Mouse (Mus musculus): ENCODE measurements around the gene Iqcn. TPM values are rescaled to one million over a fixed set of nuclear protein-coding genes. Genes with fewer than 3 reads are reported as not detected.

Gene Iqcn
- polyA plus RNA-seq, 1 experiment from 2014 or later = 0.09 TPM

DNA sequence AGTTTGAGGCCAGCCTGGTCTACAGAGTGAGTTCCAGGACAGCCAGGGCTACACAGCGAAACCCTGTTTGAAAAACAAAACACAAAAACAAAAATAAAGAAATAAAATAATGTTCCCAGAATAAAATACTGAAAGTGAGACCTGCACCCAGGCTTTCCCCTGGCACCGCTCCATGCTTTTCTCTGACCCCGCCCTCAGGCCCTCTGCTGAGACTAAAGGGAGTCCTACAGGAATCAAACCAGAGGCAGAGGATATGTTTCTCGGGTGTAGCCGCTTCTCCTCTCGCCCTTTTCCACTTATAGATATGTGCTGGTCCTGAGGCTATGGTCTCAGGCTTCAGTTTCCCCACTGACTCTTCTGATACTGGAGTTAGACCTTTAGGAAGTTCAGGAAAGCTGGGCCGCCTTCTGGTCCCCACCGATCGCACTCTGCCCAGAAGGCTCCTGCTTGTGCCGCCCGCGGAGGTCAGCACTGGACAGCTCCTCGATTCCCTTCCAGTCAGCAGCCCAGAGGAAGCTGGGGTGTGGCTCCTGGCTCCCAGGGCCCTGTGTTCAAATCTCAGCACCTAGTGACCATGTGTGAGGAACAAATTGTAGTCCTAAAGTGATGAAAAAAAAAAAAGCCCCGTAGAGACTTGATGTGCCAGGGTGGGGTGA lies 22.7 kb downstream of the Iqcn start:
- Histone ChIP-seq H3K4me2 (no peak overlapping the region), H3K4me1 (replicated peaks) (peaks cover 6% of the 10 kb centered on the region), H3K9ac (no peak overlapping the region), H3K27ac (no peak overlapping the region), H3K9me3 (no peaks in the 10 kb centered on the region), H3K27me3 (peaks cover 52% of the 10 kb centered on the region), H3K4me3 (no peak overlapping the region), H3K36me3 (no peaks in the 10 kb centered on the region)
- no peak for ATAC-seq (ENCODE audit: low FRiP score)
- 32% methylated on average over 14 of the region's 14 CpGs for WGBS

DNA sequence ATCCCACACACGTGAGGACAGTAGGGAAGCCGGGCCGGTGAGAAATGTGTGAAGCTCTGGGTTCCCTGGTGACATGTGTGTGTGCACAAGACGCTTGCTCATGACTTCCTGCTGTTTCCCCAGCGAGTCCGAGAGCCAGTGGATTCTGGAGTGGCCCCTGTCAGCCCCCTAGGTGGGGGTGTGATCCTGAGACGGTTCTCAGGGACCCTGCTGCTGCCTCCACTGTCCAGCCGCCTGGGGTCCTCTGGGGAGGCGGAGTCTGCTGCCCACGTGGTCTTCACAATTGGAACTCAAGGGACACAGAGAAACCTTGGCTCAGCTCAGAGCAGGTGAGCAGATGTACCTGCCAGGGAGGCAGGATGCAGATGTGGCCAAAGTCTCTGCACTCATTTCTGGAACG lies 23.5 kb downstream of the Iqcn start:
- peaks cover 6% of the 10 kb centered on the region for H3K4me1 ChIP-seq (replicated peaks)
- no peaks in the 10 kb centered on the region for H3K9me3 ChIP-seq
- H3K27me3 ChIP-seq = peaks cover 59% of the 10 kb centered on the region
- H3K36me3 ChIP-seq = no peaks in the 10 kb centered on the region
- no peak overlapping the region for H3K9ac ChIP-seq
- H3K4me3 ChIP-seq = no peak overlapping the region
- H3K4me2 ChIP-seq = no peak overlapping the region
- ATAC-seq (ENCODE audit: low FRiP score) = no peak
- 51% methylated on average over 11 of the region's 11 CpGs for WGBS
- no peak overlapping the region for H3K27ac ChIP-seq

DNA sequence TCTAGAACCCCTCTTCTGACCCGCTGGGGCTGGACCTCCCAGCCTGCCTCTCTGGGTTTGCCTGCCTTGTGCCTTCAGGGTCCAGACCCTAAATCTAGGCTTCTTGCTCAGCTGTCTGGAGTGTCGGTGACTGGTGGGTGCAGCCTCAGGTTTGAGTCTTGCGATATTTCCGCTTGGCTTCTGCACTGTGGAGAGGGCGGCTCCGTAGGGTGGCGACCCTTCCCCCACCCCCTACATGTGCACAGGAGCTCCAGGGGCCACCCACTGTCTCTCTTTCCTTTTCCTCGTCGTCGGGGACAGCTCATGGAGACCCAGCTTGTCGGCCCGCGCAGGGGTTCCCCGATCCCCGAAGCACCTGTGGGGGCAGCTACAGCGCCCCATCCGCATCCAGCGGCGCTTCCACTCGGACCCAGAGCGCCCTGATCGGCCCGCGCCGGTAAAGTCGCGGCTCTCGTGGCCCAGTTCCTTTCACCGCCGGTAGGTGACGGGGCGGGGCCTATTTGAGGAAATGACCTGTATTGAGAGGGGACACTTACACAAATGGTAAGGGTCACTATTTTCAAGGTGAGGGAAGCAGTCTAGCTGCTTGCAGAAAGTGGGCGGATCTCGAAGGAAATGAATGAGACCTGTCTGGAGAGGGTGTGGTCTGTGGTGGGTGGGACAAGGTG lies 26.7 kb downstream of the Iqcn start:
- Histone ChIP-seq H3K4me3 (peak overlapping the region; percentile 26), H3K27ac (no peak overlapping the region), H3K27me3 (peaks cover 78% of the 10 kb centered on the region), H3K36me3 (no peaks in the 10 kb centered on the region), H3K4me1 (replicated peaks) (peaks cover 6% of the 10 kb centered on the region), H3K4me2 (peak overlapping the region; percentile 47), H3K9ac (peak overlapping the region; percentile 43; the same call in 1 of the 2 replicates), H3K9me3 (no peaks in the 10 kb centered on the region)
- peak; percentile 30; the same call in 1 of the 2 replicates for ATAC-seq (ENCODE audit: low FRiP score)
- WGBS = 7% methylated on average over 34 of the region's 34 CpGs

DNA sequence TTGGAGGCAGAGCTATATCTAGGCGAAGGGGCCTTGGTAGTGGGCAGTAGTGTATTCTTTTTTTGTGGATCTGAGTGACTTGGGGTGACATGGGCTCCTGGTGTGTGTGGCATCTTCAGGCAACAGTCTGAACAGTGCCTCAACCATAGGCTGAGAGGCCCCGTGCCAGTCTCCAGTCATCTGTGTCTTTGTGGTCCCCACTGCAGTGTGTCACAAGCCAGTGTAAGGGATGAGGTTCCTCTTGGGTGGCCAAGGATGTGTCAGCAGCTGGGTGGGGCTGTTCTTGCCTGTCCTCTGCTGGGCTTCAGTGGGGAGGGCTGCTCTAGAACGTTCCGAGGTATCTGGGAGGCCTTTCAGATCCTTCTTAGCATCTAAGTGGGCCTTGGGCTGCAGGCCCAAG lies 27.7 kb downstream of the Iqcn start:
- WGBS = 95% methylated on average over 4 of the region's 4 CpGs
- peaks cover 77% of the 10 kb centered on the region for H3K27me3 ChIP-seq
- no peak overlapping the region for H3K4me3 ChIP-seq
- no peak overlapping the region for H3K27ac ChIP-seq
- no peaks in the 10 kb centered on the region for H3K36me3 ChIP-seq
- ATAC-seq (ENCODE audit: low FRiP score) = no peak
- H3K4me2 ChIP-seq = no peak overlapping the region
- H3K9me3 ChIP-seq = no peaks in the 10 kb centered on the region
- peaks cover 6% of the 10 kb centered on the region for H3K4me1 ChIP-seq (replicated peaks)
- no peak overlapping the region for H3K9ac ChIP-seq

DNA sequence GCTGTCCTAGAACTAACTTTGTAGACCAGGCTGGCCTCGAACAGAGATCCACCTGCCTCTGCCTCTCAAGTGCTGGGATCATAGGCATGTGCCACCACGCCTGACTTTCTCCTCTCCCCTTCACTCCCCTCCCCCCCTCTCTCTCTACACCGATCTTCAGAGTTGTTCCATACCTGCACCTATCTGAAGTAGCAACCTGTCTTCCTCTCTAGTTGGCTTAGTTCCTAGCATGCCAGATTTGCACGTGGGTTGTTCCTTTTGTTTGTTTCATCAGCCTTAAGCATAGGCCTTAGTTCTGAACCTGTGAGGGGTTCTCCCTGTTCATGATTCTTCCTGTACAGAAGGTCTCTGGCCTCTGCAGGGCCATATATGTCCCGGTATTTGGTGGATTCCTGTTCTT lies 34.4 kb downstream of the Iqcn start:
- WGBS = 72% methylated on average over 5 of the region's 5 CpGs
- Histone ChIP-seq H3K36me3 (no peaks in the 10 kb centered on the region), H3K27me3 (peaks cover 46% of the 10 kb centered on the region), H3K9me3 (no peaks in the 10 kb centered on the region), H3K4me2 (no peak overlapping the region), H3K9ac (no peak overlapping the region), H3K4me1 (replicated peaks) (peaks cover under 1% of the 10 kb centered on the region; the same call in 1 of the 2 replicates), H3K4me3 (no peak overlapping the region), H3K27ac (no peak overlapping the region)
- ATAC-seq (ENCODE audit: low FRiP score) = no peak

DNA sequence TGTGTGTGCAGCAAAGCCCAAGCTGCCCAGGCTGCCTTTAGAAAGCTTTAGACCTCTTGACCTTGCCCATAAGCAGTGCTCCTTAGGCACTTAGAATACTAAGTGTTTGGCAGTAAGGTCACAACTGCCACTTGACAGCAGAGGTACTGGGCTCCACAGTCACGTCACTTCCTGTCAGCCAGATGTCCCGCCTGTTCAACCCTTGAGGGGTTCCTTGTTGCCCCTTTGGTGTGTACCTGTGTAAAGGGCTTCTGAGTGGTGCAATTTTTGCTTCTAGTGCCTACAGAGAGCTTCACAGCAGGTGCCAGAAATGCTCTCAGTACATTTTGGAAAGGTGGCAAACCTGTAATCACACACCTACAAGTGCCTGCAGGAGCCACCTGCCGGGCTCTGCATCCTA lies 35.0 kb downstream of the Iqcn start:
- H3K4me3 ChIP-seq = no peak overlapping the region
- no peak overlapping the region for H3K27ac ChIP-seq
- WGBS = 61% methylated on average over 3 of the region's 3 CpGs
- no peak for ATAC-seq (ENCODE audit: low FRiP score)
- peaks cover 5% of the 10 kb centered on the region for H3K4me1 ChIP-seq (replicated peaks)
- H3K4me2 ChIP-seq = no peak overlapping the region
- H3K27me3 ChIP-seq = peaks cover 46% of the 10 kb centered on the region
- no peaks in the 10 kb centered on the region for H3K36me3 ChIP-seq
- no peak overlapping the region for H3K9ac ChIP-seq
- no peaks in the 10 kb centered on the region for H3K9me3 ChIP-seq

DNA sequence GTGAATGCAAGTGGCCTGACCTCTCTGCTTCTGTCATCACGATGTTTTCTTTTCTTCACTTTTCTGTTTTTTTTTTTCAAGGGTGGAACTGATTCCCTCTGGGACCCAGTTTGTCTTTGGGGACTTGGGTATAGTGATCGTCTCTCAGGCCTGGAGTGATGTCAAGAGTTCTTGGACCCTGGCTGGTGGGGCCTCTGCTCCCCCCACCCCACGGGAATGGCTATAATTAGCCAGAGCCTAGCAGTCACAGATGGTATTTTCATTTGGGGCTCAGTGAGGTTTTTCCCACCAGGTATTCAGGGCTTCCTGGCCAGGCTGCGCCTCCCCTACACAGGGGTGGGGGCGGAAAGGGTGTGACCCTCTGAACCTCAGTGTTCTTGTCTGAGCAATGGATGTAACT lies 38.4 kb downstream of the Iqcn start:
- peaks cover 73% of the 10 kb centered on the region for H3K27me3 ChIP-seq
- H3K27ac ChIP-seq = no peak overlapping the region
- no peaks in the 10 kb centered on the region for H3K9me3 ChIP-seq
- H3K4me2 ChIP-seq = no peak overlapping the region
- H3K9ac ChIP-seq = no peak overlapping the region
- no peaks in the 10 kb centered on the region for H3K36me3 ChIP-seq
- H3K4me3 ChIP-seq = no peak overlapping the region
- no peak for ATAC-seq (ENCODE audit: low FRiP score)
- 64% methylated on average over 5 of the region's 5 CpGs for WGBS
- H3K4me1 ChIP-seq (replicated peaks) = peaks cover 17% of the 10 kb centered on the region

DNA sequence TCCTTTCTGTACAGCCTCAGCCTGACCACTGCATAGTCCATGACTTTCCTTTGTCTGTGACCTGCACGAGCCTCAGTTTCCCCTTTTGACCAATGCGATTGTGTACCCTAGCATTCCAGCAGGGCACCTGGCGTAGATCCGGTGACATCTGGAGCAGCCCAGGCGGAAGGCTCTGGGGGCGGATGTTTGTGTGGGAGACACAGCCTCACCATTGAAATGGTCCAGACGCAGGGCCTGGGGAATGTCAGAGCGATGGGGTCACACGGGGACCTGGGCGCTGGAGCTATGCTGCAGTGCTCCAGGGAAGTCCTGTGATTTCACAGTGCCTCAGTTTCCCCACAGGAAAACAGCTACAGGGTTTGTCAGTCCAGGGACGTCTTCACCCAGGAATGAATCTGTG lies 38.9 kb downstream of the Iqcn start:
- Histone ChIP-seq H3K9ac (no peak overlapping the region), H3K36me3 (no peaks in the 10 kb centered on the region), H3K4me1 (replicated peaks) (peaks cover 17% of the 10 kb centered on the region), H3K27me3 (peaks cover 78% of the 10 kb centered on the region), H3K9me3 (no peaks in the 10 kb centered on the region), H3K4me3 (no peak overlapping the region), H3K27ac (no peak overlapping the region), H3K4me2 (no peak overlapping the region)
- WGBS = 70% methylated on average over 11 of the region's 11 CpGs
- no peak for ATAC-seq (ENCODE audit: low FRiP score)

DNA sequence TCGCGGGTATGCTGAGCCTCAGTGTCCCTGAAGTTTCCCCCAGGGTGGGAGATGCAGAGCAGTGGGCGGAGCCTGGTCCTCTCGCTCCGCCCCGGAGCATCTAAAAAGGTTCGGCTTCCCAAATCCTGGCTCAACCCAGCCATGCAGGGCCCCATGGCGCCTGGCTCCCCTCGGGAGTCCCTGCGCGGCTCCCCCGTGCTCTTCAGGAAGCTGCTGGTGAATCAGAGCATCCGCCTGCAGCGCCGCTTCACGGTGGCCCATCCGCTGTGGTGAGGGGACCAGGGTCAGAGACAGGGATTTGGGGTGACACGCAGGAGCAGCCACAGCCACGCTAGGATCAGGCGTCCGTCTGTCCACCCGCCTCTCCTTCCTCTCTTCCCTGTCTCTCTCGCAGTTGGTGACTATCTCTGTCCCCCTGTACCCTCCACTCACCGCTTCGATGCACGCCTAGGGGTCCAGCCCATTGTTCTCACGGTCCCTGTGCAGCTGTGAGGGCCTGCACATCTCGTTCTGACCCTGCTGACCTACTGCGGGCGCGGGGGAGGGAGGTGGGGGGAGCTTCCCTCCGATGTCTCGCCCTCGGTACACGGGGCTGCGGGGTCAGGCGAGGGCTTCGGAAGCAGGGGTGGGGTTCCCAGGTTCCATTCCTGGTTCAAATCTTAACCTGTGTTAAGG lies 39.9 kb downstream of the Iqcn start:
- H3K4me3 ChIP-seq = peak overlapping the region; percentile 34
- H3K4me1 ChIP-seq (replicated peaks) = peaks cover 17% of the 10 kb centered on the region
- H3K9ac ChIP-seq = peak overlapping the region; percentile 65
- H3K4me2 ChIP-seq = peak overlapping the region; percentile 52
- no peaks in the 10 kb centered on the region for H3K36me3 ChIP-seq
- H3K27me3 ChIP-seq = peaks cover 85% of the 10 kb centered on the region
- no peaks in the 10 kb centered on the region for H3K9me3 ChIP-seq
- ATAC-seq (ENCODE audit: low FRiP score) = no peak
- 3% methylated on average over 38 of the region's 38 CpGs for WGBS
- H3K27ac ChIP-seq = no peak overlapping the region

DNA sequence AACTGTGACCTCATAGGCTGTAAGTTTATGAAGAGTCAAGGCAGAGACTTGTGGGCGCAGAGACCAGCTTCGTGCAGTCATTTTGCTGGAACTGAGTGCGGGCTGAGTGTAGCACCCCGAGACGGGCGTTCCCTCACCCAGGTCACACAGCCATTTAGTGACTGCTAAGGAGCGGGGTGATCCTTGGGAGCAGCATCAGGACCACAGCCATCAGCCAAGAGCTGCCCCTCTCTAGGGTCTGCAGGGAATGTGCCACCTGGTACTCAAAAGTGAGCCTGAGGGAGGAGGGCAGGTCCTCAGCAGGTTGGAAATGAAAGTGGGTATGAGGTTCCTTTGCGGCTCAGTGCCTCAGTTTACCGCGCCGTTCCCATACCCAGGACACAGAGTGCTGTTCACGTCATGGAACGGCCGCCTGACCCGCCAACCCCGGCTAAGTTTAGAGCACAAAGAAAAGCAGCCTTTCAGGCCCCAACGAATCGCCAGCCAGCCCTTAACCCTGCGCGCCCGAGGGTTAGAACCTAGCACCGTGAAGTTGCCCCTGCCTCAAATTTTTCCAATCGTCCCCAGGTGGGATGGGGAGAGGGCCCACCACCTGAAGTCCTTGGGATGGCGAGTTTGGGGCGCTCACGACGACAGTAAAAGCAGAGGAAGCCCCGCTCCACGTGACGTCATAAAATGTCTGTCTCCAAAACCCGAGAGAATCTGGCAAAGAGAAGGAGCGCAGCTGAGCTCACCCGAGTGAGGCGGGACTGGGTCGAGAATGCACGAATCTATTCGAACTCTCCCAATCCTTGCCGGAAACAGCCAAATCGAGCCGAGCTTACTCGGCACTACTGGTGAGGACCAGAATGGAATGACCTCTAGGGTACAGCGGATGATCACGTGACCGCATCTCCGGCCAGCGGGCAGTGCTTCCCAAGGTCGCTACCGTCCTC lies 40.7 kb downstream of the Iqcn start:
- H3K9ac ChIP-seq = peak overlapping the region; percentile 65
- peak overlapping the region; percentile 52 for H3K4me2 ChIP-seq
- no peaks in the 10 kb centered on the region for H3K9me3 ChIP-seq
- H3K36me3 ChIP-seq = no peaks in the 10 kb centered on the region
- 3% methylated on average over 48 of the region's 48 CpGs for WGBS
- H3K27me3 ChIP-seq = peaks cover 89% of the 10 kb centered on the region
- no peak overlapping the region for H3K27ac ChIP-seq
- peaks cover 17% of the 10 kb centered on the region for H3K4me1 ChIP-seq (replicated peaks)
- H3K4me3 ChIP-seq = peak overlapping the region; percentile 34
- ATAC-seq (ENCODE audit: low FRiP score) = peak; percentile 30; the same call in 1 of the 2 replicates

DNA sequence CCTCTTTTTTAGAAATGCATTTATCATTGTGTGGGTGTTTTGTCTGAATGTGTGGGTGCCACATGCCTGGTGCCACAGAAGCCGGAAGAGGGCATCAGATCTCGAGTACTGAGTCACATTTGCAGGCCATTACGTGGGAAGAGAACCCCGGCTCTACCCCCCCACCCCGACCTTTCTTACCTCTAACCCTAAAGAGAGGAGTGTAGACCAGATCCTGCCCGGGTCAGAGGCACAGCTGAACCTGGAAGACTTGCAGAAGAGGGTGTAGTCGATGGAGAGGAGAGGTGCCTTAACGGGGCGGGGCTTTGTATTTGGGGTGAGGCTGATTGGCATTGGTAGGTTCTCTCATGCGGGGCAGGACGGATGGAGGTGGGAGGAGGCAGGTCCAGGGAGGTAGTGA lies 41.5 kb downstream of the Iqcn start:
- no peaks in the 10 kb centered on the region for H3K36me3 ChIP-seq
- no peak overlapping the region for H3K4me2 ChIP-seq
- H3K9me3 ChIP-seq = no peaks in the 10 kb centered on the region
- no peak overlapping the region for H3K27ac ChIP-seq
- no peak for ATAC-seq (ENCODE audit: low FRiP score)
- H3K4me1 ChIP-seq (replicated peaks) = peaks cover 17% of the 10 kb centered on the region
- H3K4me3 ChIP-seq = no peak overlapping the region
- no peak overlapping the region for H3K9ac ChIP-seq
- H3K27me3 ChIP-seq = peaks cover 98% of the 10 kb centered on the region
- 58% methylated on average over 11 of the region's 11 CpGs for WGBS

DNA sequence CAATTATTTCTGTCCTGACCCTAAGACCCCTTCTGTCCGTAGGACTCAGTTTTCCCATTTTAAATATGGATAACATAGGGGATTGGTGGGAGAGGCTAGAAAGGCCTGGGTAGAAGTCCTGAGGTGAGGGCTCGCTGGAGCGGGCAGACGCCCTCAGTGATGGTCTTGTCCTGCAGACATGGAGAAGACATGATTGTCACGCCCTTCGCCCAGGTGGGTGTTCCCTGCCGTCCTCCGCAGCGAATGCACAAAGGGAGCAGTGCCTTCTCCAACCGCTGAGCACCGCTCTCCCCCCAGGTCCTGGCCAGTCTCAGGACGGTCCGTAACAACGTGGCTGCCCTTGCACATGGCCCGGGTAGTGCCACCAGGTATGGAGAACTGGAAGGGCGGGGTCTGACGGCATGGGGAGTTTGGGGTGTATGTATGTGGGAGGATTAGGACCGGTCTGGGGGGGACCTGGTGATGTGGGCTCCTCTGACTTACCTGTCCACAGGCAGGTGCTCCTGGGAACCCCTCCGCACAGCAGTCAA lies 42.5 kb downstream of the Iqcn start:
- no peak overlapping the region for H3K4me3 ChIP-seq
- no peak overlapping the region for H3K27ac ChIP-seq
- peaks cover 91% of the 10 kb centered on the region for H3K27me3 ChIP-seq
- H3K36me3 ChIP-seq = no peaks in the 10 kb centered on the region
- no peak for ATAC-seq (ENCODE audit: low FRiP score)
- WGBS = 63% methylated on average over 19 of the region's 19 CpGs
- H3K9me3 ChIP-seq = no peaks in the 10 kb centered on the region
- H3K9ac ChIP-seq = no peak overlapping the region
- peaks cover 17% of the 10 kb centered on the region for H3K4me1 ChIP-seq (replicated peaks)
- no peak overlapping the region for H3K4me2 ChIP-seq

Measured in hindbrain, embryonic 13.5 days (tissue).